Mouse (Mus musculus) Muller cell, postnatal 12 days (primary cell): Measurements from ENCODE around the gene Rhox4a2.
"Not testable (repeated sequence)": the region's sequence is repeated elsewhere in the genome, so short reads cannot be mapped to it uniquely, and the experiment has no call there.

Experiments
- DNase-seq: peaks from one replicate; pipeline ENCODE4 v3.0.0-alpha.2; 2015; ENCODE audit errors: inconsistent ontology term

The Rhox4a2 gene

DNA sequence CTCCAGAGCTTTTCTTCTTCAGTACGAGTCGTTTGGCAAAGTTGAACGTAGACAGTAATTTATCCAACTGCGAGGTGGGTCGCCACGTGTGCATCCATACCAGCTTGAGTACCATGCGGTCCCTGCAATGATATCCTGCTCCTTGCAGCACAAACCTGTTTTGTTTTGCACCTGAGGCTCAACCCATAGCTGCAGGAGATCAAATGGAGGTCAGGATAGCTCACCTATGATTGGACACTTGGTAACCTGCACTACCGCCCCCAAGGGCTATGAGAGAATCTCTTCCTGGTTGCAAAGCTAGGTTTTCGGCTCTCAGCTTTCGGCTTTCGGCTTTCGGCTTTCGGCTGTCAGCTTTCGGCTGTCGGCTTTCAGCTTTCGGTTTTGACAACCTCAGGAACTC, at the start of gene Rhox4a2:
Rhox4a2 (plus strand) TSS at position 301 of the 400 bp plus-strand sequence.
- not testable (repeated sequence) for DNase-seq

GRCm38 (mm10) chrX:37379728-37380127, 10.9 kb upstream of the Rhox4a2 start, which contains the start of gene Rhox3a2:
Gene Rhox3a2, plus strand, starts transcription at chrX:37380028.
- not testable (repeated sequence) for DNase-seq

DNA sequence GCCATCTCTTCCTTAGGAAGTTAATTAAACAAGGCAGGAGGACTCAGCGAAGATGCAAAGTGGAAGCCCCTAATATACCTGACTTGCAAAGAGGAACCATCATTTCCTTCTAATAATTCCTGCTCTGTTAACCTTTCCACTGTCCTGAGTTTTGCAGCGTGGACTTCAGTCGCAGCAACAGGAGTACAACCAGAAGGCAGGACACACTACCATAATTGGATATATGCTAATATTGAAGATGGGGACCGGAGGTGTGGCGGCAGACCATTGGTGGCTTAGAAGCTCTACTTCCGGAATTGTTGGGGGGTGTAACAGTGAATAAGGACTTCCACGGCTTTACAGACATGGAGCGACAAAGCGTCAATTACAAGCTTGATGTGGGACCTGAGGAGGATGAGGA, 21.1 kb downstream of the Rhox4a2 start, which contains the start of gene Rhox2b:
Rhox2b (plus strand) TSS at position 301 of the 400 bp plus-strand sequence.
- DNase-seq = not testable (repeated sequence)

DNA sequence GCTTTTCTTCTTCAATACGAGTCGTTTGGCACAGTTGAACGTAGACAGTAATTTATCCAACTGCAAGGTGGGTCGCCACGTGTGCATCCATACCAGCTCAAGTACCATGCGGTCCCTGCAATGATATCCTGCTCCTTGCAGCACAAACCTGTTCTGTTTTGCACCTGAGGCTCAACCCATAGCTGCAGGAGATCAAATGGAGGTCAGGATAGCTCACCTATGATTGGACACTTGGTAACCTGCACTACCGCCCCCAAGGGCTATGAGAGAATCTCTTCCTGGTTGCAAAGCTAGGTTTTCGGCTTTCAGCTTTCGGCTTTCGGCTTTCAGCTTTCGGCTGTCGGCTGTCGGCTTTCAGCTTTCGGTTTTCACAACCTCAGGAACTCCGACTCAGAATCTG, 41.5 kb downstream of the Rhox4a2 start, which contains the start of gene Rhox4b:
Rhox4b (plus strand) TSS at position 301 of the 400 bp plus-strand sequence.
- not testable (repeated sequence) for DNase-seq
